Mouse (Mus musculus) liver (tissue): Measurements from ENCODE around the gene Hydin.
"Not testable (repeated sequence)": the region's sequence is repeated elsewhere in the genome, so short reads cannot be mapped to it uniquely, and the experiment has no call there.

ENCODE experiments used
- DNase-seq: peaks from one replicate; pipeline ENCODE4 v3.0.0-alpha.2; 2020; ENCODE audit warnings: mixed read lengths

Hydin gene

GRCm38 (mm10) chr8:110530008-110530762 lies 263.4 kb downstream of the Hydin start:
- peak; percentile 25 for DNase-seq

DNA sequence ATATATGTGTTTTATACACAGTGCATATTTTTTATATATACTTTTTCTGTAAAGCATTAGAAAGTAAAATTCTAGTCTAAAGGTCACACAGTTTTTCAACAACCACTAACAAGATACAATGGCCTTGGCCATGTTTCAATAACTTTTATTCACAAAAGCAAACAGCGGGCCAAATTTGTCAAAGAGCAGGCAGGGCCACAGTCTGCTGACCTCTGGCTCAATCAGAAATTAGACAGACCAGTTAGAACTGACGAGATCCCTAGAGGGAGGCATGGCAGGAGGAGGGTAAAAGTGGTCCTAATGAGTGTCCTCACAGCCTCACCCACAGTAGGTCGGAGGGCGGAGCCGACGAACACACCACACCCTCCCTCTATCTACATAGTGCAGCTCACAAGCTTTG lies 267.0 kb downstream of the Hydin start:
- no peak for DNase-seq

GRCm38 (mm10) chr8:110537849-110538248 lies 271.1 kb downstream of the Hydin start:
- no peak for DNase-seq

GRCm38 (mm10) chr8:110550343-110550742 lies 283.6 kb downstream of the Hydin start:
- no peak for DNase-seq

GRCm38 (mm10) chr8:110552111-110552510 lies 285.3 kb downstream of the Hydin start:
- DNase-seq, result not testable (repeated sequence)

DNA sequence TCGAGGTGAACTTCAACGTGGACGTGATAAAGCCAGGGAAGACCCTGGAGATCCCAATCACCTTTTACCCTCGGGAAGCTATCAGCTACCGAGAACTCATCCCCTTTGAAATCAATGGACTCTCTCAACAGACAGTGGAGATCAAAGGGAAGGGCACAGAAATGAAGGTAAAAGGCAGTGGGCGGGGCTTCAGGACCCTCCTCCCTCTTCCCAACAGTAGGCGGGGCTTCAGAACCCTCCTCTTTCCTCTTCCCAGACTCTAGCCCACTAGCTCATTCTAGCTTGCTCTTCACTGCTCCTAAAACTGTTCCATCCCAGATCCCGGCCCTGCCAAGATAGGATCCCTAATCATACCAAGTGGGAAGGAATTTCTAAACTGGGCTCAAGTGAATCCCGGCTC lies 325.9 kb downstream of the Hydin start:
- no peak for DNase-seq

DNA sequence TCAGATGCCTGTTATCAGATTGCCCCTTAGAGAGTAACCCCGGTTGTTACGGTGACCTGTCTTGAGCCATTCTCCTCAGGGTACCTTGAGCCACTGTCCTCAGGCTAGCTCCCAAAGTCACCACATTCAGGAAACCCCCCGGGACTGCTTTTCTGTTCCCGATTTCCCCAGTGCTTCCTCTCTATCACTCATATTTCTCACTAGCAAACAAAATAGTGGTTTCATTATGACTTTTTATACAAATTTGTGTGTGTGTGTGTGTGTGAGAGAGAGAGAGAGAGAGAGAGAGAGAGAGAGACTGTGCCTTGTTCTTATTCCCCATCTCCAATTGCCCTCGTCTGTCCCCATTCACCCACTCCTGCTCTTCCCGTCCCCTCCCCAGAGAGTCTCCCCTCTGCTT lies 327.4 kb downstream of the Hydin start:
- DNase-seq, result no peak

DNA sequence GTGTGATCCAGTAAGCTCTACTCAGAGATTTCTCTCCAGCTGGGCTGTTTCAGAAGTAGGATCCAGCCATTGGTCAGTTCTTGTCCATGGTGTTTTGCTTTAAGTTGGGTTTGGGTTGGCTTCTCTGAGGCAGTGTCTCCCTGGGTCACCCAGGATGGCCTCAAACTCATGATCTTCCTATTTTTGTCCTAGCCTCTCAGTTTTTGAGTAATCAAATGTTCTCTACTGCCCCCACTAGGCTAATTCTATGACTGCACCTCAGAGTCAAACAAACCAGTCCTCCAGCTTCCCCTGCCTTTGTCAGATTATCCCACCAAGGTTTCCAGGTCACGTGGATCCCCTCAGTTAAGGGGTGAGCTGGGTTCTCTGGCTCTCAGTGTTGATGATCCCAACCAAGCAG lies 337.8 kb downstream of the Hydin start:
- no peak for DNase-seq

GRCm38 (mm10) chr8:110605401-110606015 lies 338.7 kb downstream of the Hydin start:
- DNase-seq, result no peak

DNA sequence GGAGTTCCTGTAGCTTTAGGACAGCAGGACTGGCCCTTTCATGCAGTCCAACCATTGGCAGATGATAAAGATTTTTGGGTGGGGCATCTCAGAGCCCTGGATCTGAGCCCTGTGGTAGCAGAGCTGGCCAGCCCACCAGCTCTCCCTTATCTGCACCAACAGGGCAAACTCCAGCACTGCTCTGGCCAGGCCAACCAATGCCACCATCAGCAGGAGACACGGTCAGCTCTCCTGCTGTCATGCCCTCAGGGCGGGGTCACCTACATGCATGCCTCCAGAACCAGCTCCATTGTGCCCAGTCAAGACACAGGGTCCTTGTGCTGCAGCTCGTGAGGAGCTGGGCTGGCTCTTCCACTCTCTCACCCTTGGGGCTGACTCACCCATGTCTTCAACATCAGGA lies 349.0 kb downstream of the Hydin start:
- DNase-seq, result no peak

GRCm38 (mm10) chr8:110617801-110618358 lies 351.1 kb downstream of the Hydin start:
- no peak for DNase-seq

GRCm38 (mm10) chr8:110618391-110619207 lies 351.8 kb downstream of the Hydin start, which contains the start of gene Vac14:
Gene Vac14, plus strand, starts transcription at chr8:110618585.
- peak; percentile 98 for DNase-seq

DNA sequence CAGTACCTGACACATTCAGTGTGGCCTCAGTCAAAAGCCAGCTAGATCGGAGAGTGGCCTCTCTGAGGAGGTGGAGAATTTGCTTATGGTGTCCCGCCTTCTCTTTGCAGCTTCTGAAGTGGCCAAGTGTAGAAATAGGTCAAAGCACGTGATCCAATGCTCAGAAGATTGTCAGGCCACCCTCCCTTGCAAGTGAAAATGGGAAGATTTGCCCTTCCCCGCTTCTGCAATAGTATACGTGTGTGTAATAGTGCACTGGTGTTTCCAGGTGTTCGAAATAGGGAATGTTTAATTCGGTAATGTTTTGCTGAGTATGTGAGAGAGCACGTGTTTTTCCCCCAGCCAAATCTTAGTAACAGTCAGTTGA lies 352.4 kb downstream of the Hydin start:
- no peak for DNase-seq

DNA sequence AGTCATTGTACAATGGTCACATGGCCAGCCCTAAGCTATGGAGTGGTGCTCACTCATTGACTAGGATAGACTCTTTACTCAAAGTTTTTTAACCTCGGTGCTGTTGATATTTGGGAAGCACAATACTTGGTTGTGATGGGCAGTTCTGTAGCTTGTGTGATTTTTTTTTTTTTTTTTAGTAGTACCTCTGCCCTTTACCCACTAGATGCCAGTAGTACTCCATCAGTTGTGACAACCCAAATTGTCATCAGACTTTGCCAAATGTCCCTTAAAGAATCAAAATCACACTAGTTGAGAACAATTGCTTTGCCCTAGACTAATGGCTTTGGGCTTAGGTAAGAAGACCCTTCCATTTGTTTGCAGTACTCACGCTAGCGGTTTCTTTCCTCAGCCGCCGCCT lies 353.1 kb downstream of the Hydin start:
- DNase-seq, result no peak

DNA sequence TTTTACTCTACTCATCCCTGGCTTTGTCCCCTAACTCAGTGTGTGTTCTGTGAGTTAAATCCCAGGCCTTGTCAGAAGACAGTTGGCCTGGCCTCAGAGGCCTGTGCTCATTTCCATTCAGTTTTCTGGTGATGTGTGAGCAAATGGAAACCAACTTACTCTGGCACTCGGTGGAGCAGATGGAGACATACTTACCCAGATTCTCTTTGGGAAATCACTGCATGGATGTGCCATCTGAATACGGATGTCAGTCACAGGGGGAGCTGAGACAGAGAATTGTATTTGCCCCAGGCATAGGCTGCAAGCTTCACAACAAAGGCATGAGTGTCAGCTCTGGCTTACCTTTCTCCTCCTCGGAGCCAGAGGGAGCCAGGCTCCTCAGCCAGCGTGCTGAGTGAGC lies 359.7 kb downstream of the Hydin start:
- no peak for DNase-seq

- peak; percentile 65 for DNase-seq
Measured at GRCm38 (mm10) chr8:110629245-110630063, 362.7 kb downstream of the Hydin start.

- DNase-seq, result no peak
Measured at GRCm38 (mm10) chr8:110630079-110630478, 363.3 kb downstream of the Hydin start.

- DNase-seq, result peak; percentile 21
Measured at GRCm38 (mm10) chr8:110630571-110631071, 363.8 kb downstream of the Hydin start.

DNA sequence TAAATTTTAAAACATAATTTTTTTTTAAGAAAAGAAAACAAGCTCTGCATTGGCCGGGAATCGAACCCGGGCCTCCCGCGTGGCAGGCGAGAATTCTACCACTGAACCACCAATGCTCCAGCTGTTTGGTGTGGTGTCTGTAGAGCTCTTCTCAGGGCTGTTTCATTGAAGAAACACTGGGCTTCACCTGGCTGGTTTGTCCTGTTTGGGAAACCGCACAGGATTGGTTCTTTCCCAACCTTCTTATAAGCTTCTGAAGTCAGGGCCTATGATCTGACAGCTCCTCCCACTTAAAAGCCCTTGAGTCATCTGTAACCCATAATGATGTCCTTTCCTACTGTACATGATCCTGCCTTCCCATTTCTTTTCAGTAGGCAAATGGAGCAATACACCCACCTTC lies 364.4 kb downstream of the Hydin start:
- no peak for DNase-seq

- DNase-seq, result no peak
Measured at GRCm38 (mm10) chr8:110633814-110634213, 367.0 kb downstream of the Hydin start.

DNA sequence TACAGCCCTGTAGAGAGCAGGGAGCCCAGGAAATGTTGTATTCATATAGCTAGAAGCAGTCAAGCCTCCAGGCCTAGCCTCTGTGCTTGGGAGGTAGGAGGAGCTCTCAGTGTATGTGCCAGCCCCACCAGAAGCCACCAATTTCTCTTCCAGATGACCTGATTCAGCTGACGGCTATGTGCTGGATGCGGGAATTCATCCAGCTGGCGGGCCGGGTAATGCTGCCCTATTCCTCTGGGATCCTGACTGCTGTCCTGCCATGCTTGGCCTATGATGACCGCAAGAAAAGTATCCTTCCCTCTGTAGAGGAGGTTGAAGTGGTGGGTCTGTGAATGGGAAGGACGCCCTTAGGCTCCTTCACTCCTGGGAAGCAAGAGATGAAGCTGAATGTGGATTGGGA lies 369.4 kb downstream of the Hydin start:
- no peak for DNase-seq

GRCm38 (mm10) chr8:110642331-110642730 lies 375.6 kb downstream of the Hydin start:
- DNase-seq, result no peak
